8 mouse cellular contexts compared by ENCODE assay signal in the genomic region with DNA sequence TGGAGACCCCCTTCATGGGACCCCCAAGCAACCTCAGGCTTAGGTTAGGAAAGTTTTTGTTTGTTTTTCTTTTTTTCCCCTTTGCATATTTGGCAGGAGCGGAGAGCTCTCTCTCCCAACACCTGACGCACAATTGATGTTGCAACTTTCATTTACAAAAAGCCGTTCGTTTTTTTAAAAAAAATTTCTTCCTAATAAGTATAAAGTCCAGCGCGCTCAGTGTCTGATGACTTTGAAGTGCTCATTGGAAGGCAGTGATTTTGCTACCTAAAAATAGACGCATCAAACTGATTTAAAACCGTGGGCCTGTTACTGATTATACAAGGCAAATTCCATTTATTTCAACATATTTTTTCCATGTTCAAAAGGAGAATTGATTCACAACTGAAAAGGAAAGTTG. TPM values are rescaled to one million over a fixed set of nuclear protein-coding genes. Genes with fewer than 3 reads are reported as not detected.
DNase-seq lines count a peak whose midpoint lies in the region; ATAC-seq lines count a peak whose summit lies in the region.

No protein-coding gene starts in this region.

- intact Hi-C loops in left cerebral cortex, postnatal 25 days (cut with DNase I) = loop anchor here (2.0 to 10.0 kb wide), 3 partner anchors 44 to 692 kb away; no protein-coding TSS in a partner anchor

- H3K27me3 ChIP-seq in kidney, embryonic 15.5 days = no peaks in the 10 kb centered on the region
- H3K27me3 ChIP-seq in embryonic facial prominence, embryonic 15.5 days = no peaks in the 10 kb centered on the region
- H3K27me3 ChIP-seq in limb, embryonic 11.5 days (ENCODE audit: control insufficient read depth, insufficient read depth, low read length) = no peaks in the 10 kb centered on the region
- H3K27me3 ChIP-seq in neural tube, embryonic 13.5 days = no peaks in the 10 kb centered on the region

- peak overlapping the region; percentile 90 for H3K4me2 ChIP-seq in kidney, embryonic 15.5 days
- H3K4me2 ChIP-seq in embryonic facial prominence, embryonic 15.5 days (replicated peaks) = peak overlapping the region; percentile 98
- H3K4me2 ChIP-seq in limb, embryonic 11.5 days (ENCODE audit: low read depth, severe bottlenecking) = peak overlapping the region; percentile 87
- peak overlapping the region; percentile 91 for H3K4me2 ChIP-seq in neural tube, embryonic 13.5 days

- H3K9ac ChIP-seq in kidney, embryonic 15.5 days = peak overlapping the region; percentile 62
- no peak overlapping the region; the same call in 1 of the 2 replicates for H3K9ac ChIP-seq in embryonic facial prominence, embryonic 15.5 days
- H3K9ac ChIP-seq in limb, embryonic 11.5 days (ENCODE audit: low read length) = peak overlapping the region; percentile 83
- peak overlapping the region; percentile 77 for H3K9ac ChIP-seq in neural tube, embryonic 13.5 days

- H3K4me1 ChIP-seq in kidney, embryonic 15.5 days = peaks cover 12% of the 10 kb centered on the region
- peaks cover 4% of the 10 kb centered on the region; the same call in 1 of the 2 replicates for H3K4me1 ChIP-seq in embryonic facial prominence, embryonic 15.5 days
- H3K4me1 ChIP-seq in limb, embryonic 11.5 days (ENCODE audit: control insufficient read depth, insufficient read depth, low read length) = 0 out of 2 replicates have a peak, but pooled peaks cover 5% of the 10 kb centered on the region
- peaks cover 14% of the 10 kb centered on the region for H3K4me1 ChIP-seq in neural tube, embryonic 13.5 days (replicated peaks)

- H3K27ac ChIP-seq in kidney, embryonic 15.5 days = peak overlapping the region; percentile 95
- H3K27ac ChIP-seq in embryonic facial prominence, embryonic 15.5 days (replicated peaks) = peak overlapping the region; percentile 95; the same call in 1 of the 2 replicates
- H3K27ac ChIP-seq in limb, embryonic 11.5 days (replicated peaks; ENCODE audit: low read depth, low read length) = no peak overlapping the region; the same call in 1 of the 2 replicates
- no peak overlapping the region for H3K27ac ChIP-seq in neural tube, embryonic 13.5 days (replicated peaks)

- peak overlapping the region; percentile 75 for H3K4me3 ChIP-seq in kidney, embryonic 15.5 days (replicated peaks)
- H3K4me3 ChIP-seq in embryonic facial prominence, embryonic 15.5 days (replicated peaks) = peak overlapping the region; percentile 97
- peak overlapping the region; percentile 88 for H3K4me3 ChIP-seq in limb, embryonic 11.5 days (ENCODE audit: low read depth, low read length)
- H3K4me3 ChIP-seq in neural tube, embryonic 13.5 days = peak overlapping the region; percentile 63

- no peak for DNase-seq in kidney, postnatal 4 days
- DNase-seq in limb, embryonic 11.5 days (ENCODE audit: low spot score) = no peak
- DNase-seq in cerebellum, adult 18-20 months = no peak
- no peak for DNase-seq in left cerebral cortex, postnatal 25 days (ENCODE audit: low spot score in 2 of 2)
- no peak for DNase-seq in thymus, postnatal 25 days

- H3K36me3 ChIP-seq in kidney, embryonic 15.5 days = 0 out of 2 replicates have a peak, but pooled peaks cover 3% of the 10 kb centered on the region
- no peaks in the 10 kb centered on the region for H3K36me3 ChIP-seq in embryonic facial prominence, embryonic 15.5 days
- no peaks in the 10 kb centered on the region; the same call in 1 of the 2 replicates for H3K36me3 ChIP-seq in limb, embryonic 11.5 days (ENCODE audit: control insufficient read depth, insufficient read depth, low read length)
- H3K36me3 ChIP-seq in neural tube, embryonic 13.5 days = no peaks in the 10 kb centered on the region

- no peaks in the 10 kb centered on the region for H3K9me3 ChIP-seq in kidney, embryonic 15.5 days (replicated peaks)
- no peaks in the 10 kb centered on the region for H3K9me3 ChIP-seq in embryonic facial prominence, embryonic 15.5 days (replicated peaks)
- H3K9me3 ChIP-seq in limb, embryonic 11.5 days (ENCODE audit: control insufficient read depth, low read length) = no peaks in the 10 kb centered on the region
- H3K9me3 ChIP-seq in neural tube, embryonic 13.5 days = no peaks in the 10 kb centered on the region

- 6% methylated on average over 8 of the region's 8 CpGs for WGBS in kidney, embryonic 15.5 days
- 2% methylated on average over 8 of the region's 8 CpGs for WGBS in embryonic facial prominence, embryonic 15.5 days
- WGBS in limb, embryonic 11.5 days = 8% methylated on average over 8 of the region's 8 CpGs
- 11% methylated on average over 8 of the region's 8 CpGs for WGBS in neural tube, embryonic 13.5 days

- ATAC-seq in kidney, embryonic 15.5 days (replicated peaks; ENCODE audit: low FRiP score) = no peak
- ATAC-seq in embryonic facial prominence, embryonic 15.5 days (ENCODE audit: insufficient number of reproducible peaks, low FRiP score, low TSS enrichment, low read depth) = no peak
- no peak for ATAC-seq in limb, embryonic 11.5 days (ENCODE audit: insufficient number of reproducible peaks, low FRiP score, low TSS enrichment, low read depth)
- ATAC-seq in neural tube, embryonic 13.5 days (ENCODE audit: low read depth) = no peak

RNA-seq across cellular contexts. Expression of a gene that starts 0.8 kb away (rescaled TPM):
- polyA plus RNA-seq in kidney, embryonic 15.5 days (2015; fragmentation: Nextera tagmentation; extraction: Ambion mirVana) = 156 and 168 TPM in 2 replicates
- 138 and 139 TPM in 2 replicates for polyA plus RNA-seq in embryonic facial prominence, embryonic 15.5 days (2015; fragmentation: Nextera tagmentation; extraction: Ambion mirVana)
- polyA plus RNA-seq in limb, embryonic 11.5 days (2014; fragmentation: Nextera tagmentation; extraction: Ambion mirVana) = 146 and 149 TPM in 2 replicates
- polyA plus RNA-seq in neural tube, embryonic 13.5 days (2015; fragmentation: Nextera tagmentation; extraction: Ambion mirVana) = 39.0 and 46.7 TPM in 2 replicates
- 10 to 100 TPM; 66.5 to 76.3 TPM for total RNA-seq in left cerebral cortex, postnatal 25 days (2021)

RNA-seq across cellular contexts. Expression of a gene that starts 0.8 kb away (rescaled TPM):
- 74.6 and 77.8 TPM in 2 replicates for polyA plus RNA-seq in kidney, embryonic 15.5 days (2015; fragmentation: Nextera tagmentation; extraction: Ambion mirVana)
- polyA plus RNA-seq in embryonic facial prominence, embryonic 15.5 days (2015; fragmentation: Nextera tagmentation; extraction: Ambion mirVana) = 63.5 and 68.1 TPM in 2 replicates
- 87.6 and 104 TPM in 2 replicates for polyA plus RNA-seq in limb, embryonic 11.5 days (2014; fragmentation: Nextera tagmentation; extraction: Ambion mirVana)
- polyA plus RNA-seq in neural tube, embryonic 13.5 days (2015; fragmentation: Nextera tagmentation; extraction: Ambion mirVana) = 89.3 and 92.6 TPM in 2 replicates
- 10 to 100 TPM; 69.6 to 70.4 TPM for total RNA-seq in left cerebral cortex, postnatal 25 days (2021)

Comparison
In these comparisons a context has a peak if more than half of its experiments do, and no peak if none do; other contexts are left out.
1. H3K27ac ChIP-seq: peak in kidney, embryonic 15.5 days (single experiment) and embryonic facial prominence, embryonic 15.5 days (single experiment); none in limb, embryonic 11.5 days (single experiment) and neural tube, embryonic 13.5 days (single experiment).
2. Peak in every context shown above with its lines, with median percentiles within 50 percentile points of each other: H3K4me2 ChIP-seq and H3K4me3 ChIP-seq.